Mouse (Mus musculus): ENCODE results near the gene Chst11.

- TF ChIP-seq CTCF (IDR thresholded peaks at IDR 0.05; ENCODE audit: low read depth) (no peak), EP300 (IDR thresholded peaks at IDR 0.05; ENCODE audit: low read depth) (no peak)
Measured at GRCm38 (mm10) chr10:83218778-83219177, 233.5 kb downstream of the Chst11 start.
